Mouse (Mus musculus): ENCODE measurements around the gene Asphd1. TPM values are rescaled to one million over a fixed set of nuclear protein-coding genes. Genes with fewer than 3 reads are reported as not detected.
A peak's percentile ranks its signal among the peaks of the same experiment; 100 is the strongest.

Gene Asphd1
- polyA plus RNA-seq (2015; fragmentation: Nextera tagmentation; extraction: Ambion mirVana): 0.20 TPM in 1 of 2 replicates, not detected in the other

DNA sequence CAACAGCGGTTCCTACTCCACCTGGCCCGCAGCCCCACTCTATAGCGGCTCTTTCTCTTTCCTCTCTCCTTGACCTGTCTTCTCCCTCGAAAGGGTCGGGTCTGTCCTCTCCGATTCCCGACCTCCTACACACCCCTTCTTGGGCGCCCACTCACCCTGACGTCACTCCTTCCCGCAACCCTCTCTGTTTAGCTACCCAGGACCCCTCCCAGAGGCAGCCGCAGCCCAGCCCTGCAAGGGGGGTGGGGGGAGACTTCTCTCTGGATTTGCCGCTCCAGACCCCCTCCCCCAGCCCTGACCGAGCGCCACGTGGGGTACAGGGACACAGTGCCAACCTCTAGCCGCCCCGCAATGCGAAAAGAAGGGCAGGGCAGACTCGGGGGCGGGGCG, at the start of gene Asphd1:
Gene Asphd1 (minus strand): TSS at position 180 of the 390 bp plus-strand sequence.
- H3K4me2 ChIP-seq (replicated peaks): peak within 1 kb of the TSS; percentile 100
- no peak within 1 kb of the TSS for H3K27ac ChIP-seq
- H3K4me3 ChIP-seq: peak within 1 kb of the TSS; percentile 51
- H3K4me1 ChIP-seq: peaks cover 26% of the 10 kb centered on the region
- ATAC-seq (ENCODE audit: low FRiP score, low read depth): peak; percentile 59
- peaks cover 47% of the 10 kb centered on the region for H3K27me3 ChIP-seq
- peak within 1 kb of the TSS; percentile 26 for H3K9ac ChIP-seq
- WGBS: under 1% methylated on average over 21 of the region's 21 CpGs
- no peaks in the 10 kb centered on the region for H3K9me3 ChIP-seq
- peaks cover 9% of the 10 kb centered on the region for H3K36me3 ChIP-seq

DNA sequence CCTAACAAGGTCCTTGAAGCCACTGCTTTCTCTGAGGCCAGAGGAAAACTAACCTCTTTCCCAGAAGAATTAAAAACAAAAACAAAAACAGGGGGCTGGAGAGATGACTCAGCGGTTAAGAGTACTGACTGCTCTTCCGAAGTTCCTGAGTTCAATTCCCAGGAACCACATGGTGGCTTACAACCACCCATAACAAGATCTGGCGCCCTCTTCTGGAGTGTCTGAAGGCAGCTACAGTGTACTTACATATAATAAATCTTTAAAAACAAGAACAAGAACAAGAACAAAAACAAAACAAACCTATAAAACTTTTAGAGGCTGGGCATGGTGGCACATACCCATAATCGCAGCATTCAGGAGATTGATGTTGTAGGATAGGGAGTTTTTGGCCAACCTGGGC, 47.1 kb upstream of the Asphd1 start:
- Histone ChIP-seq H3K27me3 (no peaks in the 10 kb centered on the region), H3K9ac (no peak overlapping the region), H3K27ac (no peak overlapping the region), H3K4me1 (no peaks in the 10 kb centered on the region), H3K36me3 (peaks cover 3% of the 10 kb centered on the region; the same call in 1 of the 2 replicates), H3K4me2 (replicated peaks) (no peak overlapping the region), H3K9me3 (peaks cover 4% of the 10 kb centered on the region; the same call in 1 of the 2 replicates), H3K4me3 (no peak overlapping the region)
- ATAC-seq (ENCODE audit: low FRiP score, low read depth): no peak
- WGBS: 78% methylated on average over 4 of the region's 4 CpGs

DNA sequence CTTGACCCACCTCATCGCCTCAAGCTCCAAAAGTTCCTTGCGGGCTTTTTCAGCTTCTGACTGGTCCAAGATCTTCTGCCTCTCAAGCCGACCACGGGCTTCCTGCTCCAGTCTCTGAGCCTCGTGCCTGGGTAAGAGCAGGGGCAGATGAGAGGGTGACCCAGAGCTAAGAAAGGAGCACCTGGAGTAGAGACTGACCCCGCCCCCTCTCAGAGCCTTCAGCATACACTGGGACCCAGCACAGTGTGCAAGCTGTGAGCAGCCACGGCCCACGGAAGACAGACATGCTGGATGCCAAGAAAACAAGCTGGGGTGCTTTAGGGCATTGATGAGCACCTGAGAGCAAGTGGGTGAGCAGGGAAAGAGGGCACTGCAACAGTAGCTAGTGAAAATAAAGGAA, 39.4 kb upstream of the Asphd1 start:
- Histone ChIP-seq H3K27ac (no peak overlapping the region), H3K9ac (no peak overlapping the region), H3K4me3 (no peak overlapping the region), H3K4me2 (replicated peaks) (no peak overlapping the region), H3K4me1 (0 out of 2 replicates have a peak, but pooled peaks cover 4% of the 10 kb centered on the region), H3K36me3 (no peaks in the 10 kb centered on the region), H3K9me3 (no peaks in the 10 kb centered on the region), H3K27me3 (no peaks in the 10 kb centered on the region)
- 69% methylated on average over 8 of the region's 8 CpGs for WGBS
- no peak for ATAC-seq (ENCODE audit: low FRiP score, low read depth)

DNA sequence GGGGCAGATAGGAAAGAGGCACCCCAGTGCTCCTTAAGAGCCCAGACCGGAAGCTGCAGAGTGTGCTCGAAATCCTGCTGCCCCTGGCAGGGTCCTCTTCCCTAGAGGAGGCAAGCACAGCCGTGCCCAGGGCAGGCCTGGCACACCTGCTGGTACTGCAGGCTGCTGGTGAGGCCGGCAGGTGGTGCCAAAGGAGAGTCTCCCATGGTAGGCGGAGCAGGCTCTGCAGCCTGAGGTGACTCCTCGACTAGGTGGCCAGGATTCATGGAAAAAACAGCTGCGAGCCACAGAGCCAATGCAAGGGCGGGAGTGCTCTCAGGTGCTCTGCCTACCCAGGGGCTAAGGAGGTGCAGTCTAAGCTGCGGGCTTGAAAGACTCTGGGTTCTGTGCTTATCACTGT, 36.9 kb upstream of the Asphd1 start:
- Histone ChIP-seq H3K4me2 (replicated peaks) (no peak overlapping the region), H3K36me3 (peaks cover 8% of the 10 kb centered on the region), H3K4me1 (0 out of 2 replicates have a peak, but pooled peaks cover 4% of the 10 kb centered on the region), H3K27ac (no peak overlapping the region), H3K4me3 (no peak overlapping the region), H3K27me3 (no peaks in the 10 kb centered on the region), H3K9me3 (no peaks in the 10 kb centered on the region), H3K9ac (no peak overlapping the region)
- WGBS: 36% methylated on average over 9 of the region's 9 CpGs
- ATAC-seq (ENCODE audit: low FRiP score, low read depth): peak; percentile 57; the same call in 1 of the 2 replicates

DNA sequence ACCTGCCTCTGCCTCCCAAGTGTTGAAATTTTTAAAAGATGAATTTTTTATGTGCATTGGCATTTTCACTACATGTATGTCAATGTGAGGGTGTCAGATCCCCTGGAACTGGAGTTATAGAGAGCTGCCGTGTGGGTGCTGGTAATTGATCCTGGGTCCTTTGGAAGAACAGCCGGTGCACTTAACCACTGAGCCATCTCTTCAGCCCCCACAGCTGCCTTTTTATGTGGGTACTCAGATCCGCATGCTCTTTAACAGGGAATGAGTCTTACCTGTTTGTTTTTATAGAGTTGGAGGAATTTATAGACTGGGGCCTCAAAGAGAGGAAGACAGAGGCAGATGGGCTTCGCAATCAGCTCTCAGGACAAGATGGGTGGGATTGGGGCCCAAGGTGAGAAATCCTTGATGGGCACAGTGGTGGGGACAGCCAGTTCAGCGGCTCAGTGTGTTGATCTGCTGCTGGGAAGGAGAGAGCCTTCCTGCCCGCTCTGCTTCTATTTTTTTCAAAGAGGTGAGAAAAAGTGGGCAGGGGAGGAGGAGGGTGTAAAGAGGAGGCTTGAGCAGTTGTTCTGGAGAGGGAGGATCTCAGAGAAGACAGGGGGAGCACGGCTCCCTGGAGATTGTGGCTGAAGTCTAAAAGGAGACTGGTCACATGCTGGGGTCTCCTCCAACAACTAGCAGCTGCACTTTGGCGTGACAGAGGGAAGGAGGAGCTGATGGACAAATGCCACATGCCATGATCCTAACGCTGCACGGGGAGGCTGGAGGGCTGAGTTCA, 35.5 kb upstream of the Asphd1 start:
- H3K9ac ChIP-seq: 0 out of 2 replicates have a peak overlapping the region, but pooled peaks have one; percentile 13
- H3K27ac ChIP-seq: no peak overlapping the region
- 31% methylated on average over 10 of the region's 10 CpGs for WGBS
- H3K4me3 ChIP-seq: no peak overlapping the region
- H3K4me1 ChIP-seq: 0 out of 2 replicates have a peak, but pooled peaks cover 4% of the 10 kb centered on the region
- no peak for ATAC-seq (ENCODE audit: low FRiP score, low read depth)
- H3K27me3 ChIP-seq: no peaks in the 10 kb centered on the region
- H3K9me3 ChIP-seq: no peaks in the 10 kb centered on the region
- no peak overlapping the region for H3K4me2 ChIP-seq (replicated peaks)
- H3K36me3 ChIP-seq: peaks cover 21% of the 10 kb centered on the region

DNA sequence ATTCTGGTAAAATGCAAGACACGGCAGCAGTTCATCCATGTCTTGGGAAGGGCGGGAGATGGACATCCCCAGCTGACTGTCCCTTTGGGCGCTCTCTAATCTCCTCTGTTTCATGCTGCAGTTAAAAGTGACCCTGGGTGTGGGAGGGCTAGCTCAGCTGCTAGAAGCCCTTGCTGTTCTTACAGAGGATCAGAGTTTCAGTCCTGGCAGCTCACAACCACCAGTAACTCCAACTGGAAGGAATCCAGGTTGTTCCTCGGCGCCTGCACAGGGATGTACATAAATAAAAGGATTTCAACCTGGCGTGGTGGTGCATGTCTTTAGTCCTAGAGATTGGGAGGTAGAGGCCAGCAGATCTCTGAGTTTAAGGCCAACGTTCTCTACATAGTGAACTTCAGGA, 33.7 kb upstream of the Asphd1 start:
- Histone ChIP-seq H3K4me3 (no peak overlapping the region), H3K27ac (no peak overlapping the region), H3K4me1 (0 out of 2 replicates have a peak, but pooled peaks cover 4% of the 10 kb centered on the region), H3K36me3 (peaks cover 39% of the 10 kb centered on the region), H3K9ac (no peak overlapping the region), H3K9me3 (no peaks in the 10 kb centered on the region), H3K4me2 (replicated peaks) (no peak overlapping the region), H3K27me3 (no peaks in the 10 kb centered on the region)
- 79% methylated on average over 7 of the region's 7 CpGs for WGBS
- no peak for ATAC-seq (ENCODE audit: low FRiP score, low read depth)

DNA sequence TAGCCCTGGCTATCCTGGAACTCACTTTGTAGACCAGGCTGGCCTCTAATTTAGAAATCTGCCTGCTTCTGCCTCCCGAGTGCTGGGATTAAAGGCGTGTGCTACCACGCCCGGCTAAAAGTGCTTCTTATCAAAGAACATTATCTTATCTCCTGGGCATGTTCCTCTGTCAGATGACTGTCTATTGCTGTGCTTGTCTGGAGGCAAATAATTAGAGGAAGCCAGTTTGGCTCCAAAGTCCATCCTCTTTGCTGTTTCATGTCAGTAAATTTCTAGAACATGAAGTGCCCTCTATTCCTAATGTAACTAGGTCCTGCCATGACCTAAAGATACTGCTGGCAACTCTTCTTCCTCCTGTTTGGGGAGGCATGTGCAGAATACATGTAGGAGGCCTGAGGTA, 32.7 kb upstream of the Asphd1 start:
- H3K4me1 ChIP-seq: peaks cover 12% of the 10 kb centered on the region
- ATAC-seq (ENCODE audit: low FRiP score, low read depth): no peak
- H3K9me3 ChIP-seq: no peaks in the 10 kb centered on the region
- H3K4me3 ChIP-seq: no peak overlapping the region
- H3K27me3 ChIP-seq: no peaks in the 10 kb centered on the region
- H3K36me3 ChIP-seq: peaks cover 41% of the 10 kb centered on the region
- no peak overlapping the region for H3K4me2 ChIP-seq (replicated peaks)
- no peak overlapping the region for H3K9ac ChIP-seq
- no peak overlapping the region for H3K27ac ChIP-seq
- WGBS: 88% methylated on average over 4 of the region's 4 CpGs

DNA sequence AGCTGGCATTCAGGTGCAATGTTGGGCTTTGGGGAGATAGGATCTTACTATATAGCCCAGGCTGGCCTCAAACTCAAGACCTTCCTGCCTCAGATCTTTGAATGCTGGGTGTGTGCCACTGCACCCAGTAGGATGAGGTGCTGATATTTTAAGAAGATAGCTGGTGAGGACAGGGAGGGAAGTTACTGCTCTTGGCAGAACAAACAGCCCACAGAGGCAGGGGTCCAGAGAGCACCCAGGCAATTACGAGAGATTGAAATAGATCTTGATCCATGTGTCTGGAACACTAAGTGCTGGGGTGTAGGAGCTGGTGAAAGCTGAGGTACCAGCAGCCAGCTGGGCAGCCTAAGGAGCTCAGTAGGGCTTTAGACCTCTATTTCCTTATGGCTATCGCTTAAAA, 32.2 kb upstream of the Asphd1 start:
- H3K36me3 ChIP-seq: peaks cover 41% of the 10 kb centered on the region
- peaks cover 15% of the 10 kb centered on the region for H3K4me1 ChIP-seq
- no peak overlapping the region for H3K4me2 ChIP-seq (replicated peaks)
- no peaks in the 10 kb centered on the region for H3K27me3 ChIP-seq
- WGBS: 94% methylated on average over 2 of the region's 2 CpGs
- no peak for ATAC-seq (ENCODE audit: low FRiP score, low read depth)
- no peak overlapping the region for H3K4me3 ChIP-seq
- no peaks in the 10 kb centered on the region for H3K9me3 ChIP-seq
- H3K9ac ChIP-seq: no peak overlapping the region
- no peak overlapping the region for H3K27ac ChIP-seq

DNA sequence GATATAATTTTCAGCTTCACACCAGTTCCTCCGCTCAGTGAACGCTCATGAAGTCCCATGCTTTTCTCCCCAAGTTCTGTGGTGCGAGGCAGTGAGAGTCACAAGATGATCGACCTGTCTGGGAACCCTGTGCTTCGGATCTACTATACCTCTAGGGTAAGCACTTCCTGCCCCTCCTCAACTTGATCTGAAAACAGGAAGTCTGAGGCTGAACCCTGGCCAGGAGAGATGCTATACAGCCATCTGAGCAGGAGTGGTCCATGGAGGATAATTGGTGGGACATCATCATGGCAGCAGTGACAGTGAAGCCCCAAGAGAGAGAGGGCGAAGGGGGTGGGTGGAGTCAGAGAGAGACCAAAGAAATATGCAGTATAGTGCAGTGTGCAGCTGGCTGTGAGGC, 29.5 kb upstream of the Asphd1 start:
- no peak overlapping the region for H3K9ac ChIP-seq
- peaks cover 15% of the 10 kb centered on the region for H3K4me1 ChIP-seq
- no peaks in the 10 kb centered on the region for H3K27me3 ChIP-seq
- no peak overlapping the region for H3K4me3 ChIP-seq
- WGBS: 95% methylated on average over 6 of the region's 6 CpGs
- no peaks in the 10 kb centered on the region for H3K9me3 ChIP-seq
- no peak for ATAC-seq (ENCODE audit: low FRiP score, low read depth)
- no peak overlapping the region for H3K27ac ChIP-seq
- peaks cover 41% of the 10 kb centered on the region for H3K36me3 ChIP-seq
- H3K4me2 ChIP-seq (replicated peaks): no peak overlapping the region

DNA sequence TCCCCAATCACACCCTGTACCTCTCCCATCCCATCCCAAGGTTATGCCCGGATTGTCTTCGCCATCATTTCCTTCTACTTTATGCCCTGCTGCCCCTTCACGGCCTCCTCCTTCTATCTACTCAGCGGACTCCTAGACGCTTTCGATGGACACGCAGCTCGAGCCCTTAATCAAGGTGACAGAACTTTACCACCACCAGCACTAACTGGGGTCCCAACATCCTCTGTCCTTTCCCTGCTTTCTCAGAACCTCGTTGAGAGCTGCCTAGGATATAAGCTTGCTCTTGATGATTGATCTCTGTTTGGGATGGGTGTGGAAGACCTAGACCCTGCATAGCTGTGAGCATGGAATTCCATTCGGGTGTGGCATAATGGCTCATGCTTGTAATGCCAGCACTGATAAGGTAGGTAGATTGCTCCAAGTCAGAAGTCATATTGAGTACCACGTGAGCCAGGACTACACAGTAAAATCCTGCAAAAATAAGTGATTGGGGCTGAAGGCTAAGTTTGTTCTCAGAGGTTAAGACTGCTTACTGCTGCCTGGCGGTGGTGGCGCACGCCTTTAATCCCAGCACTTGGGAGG, 27.6 kb upstream of the Asphd1 start:
- no peaks in the 10 kb centered on the region for H3K9me3 ChIP-seq
- H3K9ac ChIP-seq: peak overlapping the region; percentile 99
- H3K4me2 ChIP-seq (replicated peaks): peak overlapping the region; percentile 77
- WGBS: 29% methylated on average over 14 of the region's 14 CpGs
- H3K27ac ChIP-seq: peak overlapping the region; percentile 84; the same call in 1 of the 2 replicates
- no peak for ATAC-seq (ENCODE audit: low FRiP score, low read depth)
- H3K4me3 ChIP-seq: peak overlapping the region; percentile 98
- H3K27me3 ChIP-seq: no peaks in the 10 kb centered on the region
- H3K36me3 ChIP-seq: peaks cover 38% of the 10 kb centered on the region
- H3K4me1 ChIP-seq: peaks cover 15% of the 10 kb centered on the region

DNA sequence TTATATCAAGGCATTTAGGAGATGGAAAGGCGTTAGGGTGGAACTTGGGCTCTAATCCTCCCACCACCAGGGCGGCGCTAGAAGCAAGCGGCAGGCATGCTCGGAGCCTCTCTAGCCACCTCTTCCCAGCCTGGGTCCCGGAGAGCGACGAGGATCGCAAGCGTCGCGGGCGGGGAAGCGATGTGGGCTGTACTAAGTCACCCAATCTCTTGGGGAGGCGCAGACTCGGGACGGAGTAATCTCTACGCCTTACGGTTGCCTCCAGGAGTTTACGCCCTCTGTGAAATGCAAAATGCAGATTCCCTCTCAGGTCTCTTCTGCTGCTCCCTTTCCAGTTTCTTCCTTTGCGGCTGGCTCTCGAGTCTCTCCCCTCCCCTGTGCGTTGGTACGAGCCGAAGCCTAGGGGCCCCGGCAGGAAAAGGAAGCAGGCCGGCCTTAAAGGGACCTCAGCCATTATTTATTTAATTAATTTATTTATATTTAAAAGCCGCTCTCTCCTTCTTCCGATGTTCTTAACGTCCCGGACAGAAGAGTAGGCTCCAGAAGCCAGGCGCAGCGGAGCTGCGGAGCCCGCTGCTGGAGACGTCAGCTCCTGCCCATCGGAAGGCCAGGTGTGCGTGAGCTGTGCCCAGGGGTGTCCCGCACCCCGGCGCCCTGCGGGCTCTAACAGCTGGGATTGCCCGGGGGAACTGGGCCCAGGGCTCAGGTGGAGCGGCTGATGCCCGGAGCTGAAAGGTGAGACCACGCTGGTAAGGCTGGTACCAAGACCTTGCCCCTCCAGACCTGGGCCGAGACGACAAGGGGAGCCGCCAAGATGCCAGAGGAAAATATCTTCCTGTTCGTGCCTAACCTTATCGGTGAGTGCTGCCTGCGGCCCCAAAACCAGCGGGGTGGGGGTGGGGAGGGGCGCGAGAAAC, 26.8 kb upstream of the Asphd1 start, which contains the start of gene Cdiptos:
Gene Cdiptos (minus strand): TSS at position 149 of the 917 bp plus-strand sequence.
- H3K4me2 ChIP-seq (replicated peaks): peak within 1 kb of the TSS; percentile 77
- WGBS: under 1% methylated on average over 55 of the region's 55 CpGs
- peak within 1 kb of the TSS; percentile 84 for H3K27ac ChIP-seq
- H3K36me3 ChIP-seq: peaks cover 32% of the 10 kb centered on the region
- H3K4me3 ChIP-seq: peak within 1 kb of the TSS; percentile 98
- ATAC-seq (ENCODE audit: low FRiP score, low read depth): peak; percentile 97
- peaks cover 15% of the 10 kb centered on the region for H3K4me1 ChIP-seq
- H3K9me3 ChIP-seq: no peaks in the 10 kb centered on the region
- H3K27me3 ChIP-seq: no peaks in the 10 kb centered on the region
- peak within 1 kb of the TSS; percentile 99 for H3K9ac ChIP-seq

DNA sequence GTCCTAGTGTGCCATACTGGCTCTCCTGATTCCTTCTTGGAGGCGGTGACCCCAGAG, 26.3 kb upstream of the Asphd1 start, which contains the start of gene Cdipt:
Gene Cdipt (plus strand): TSS at position 22 of the 57 bp plus-strand sequence.
- H3K27ac ChIP-seq: peak within 1 kb of the TSS; percentile 84
- 0% methylated on average over 1 of the region's 1 CpGs for WGBS
- H3K9ac ChIP-seq: peak within 1 kb of the TSS; percentile 99
- H3K9me3 ChIP-seq: no peaks in the 10 kb centered on the region
- no peaks in the 10 kb centered on the region for H3K27me3 ChIP-seq
- peak within 1 kb of the TSS; percentile 77 for H3K4me2 ChIP-seq (replicated peaks)
- H3K4me1 ChIP-seq: peaks cover 15% of the 10 kb centered on the region
- peaks cover 27% of the 10 kb centered on the region for H3K36me3 ChIP-seq
- H3K4me3 ChIP-seq: peak within 1 kb of the TSS; percentile 98
- ATAC-seq (ENCODE audit: low FRiP score, low read depth): no peak
